Mouse (Mus musculus): ENCODE data around the gene Hint1.

The Hint1 gene

DNA sequence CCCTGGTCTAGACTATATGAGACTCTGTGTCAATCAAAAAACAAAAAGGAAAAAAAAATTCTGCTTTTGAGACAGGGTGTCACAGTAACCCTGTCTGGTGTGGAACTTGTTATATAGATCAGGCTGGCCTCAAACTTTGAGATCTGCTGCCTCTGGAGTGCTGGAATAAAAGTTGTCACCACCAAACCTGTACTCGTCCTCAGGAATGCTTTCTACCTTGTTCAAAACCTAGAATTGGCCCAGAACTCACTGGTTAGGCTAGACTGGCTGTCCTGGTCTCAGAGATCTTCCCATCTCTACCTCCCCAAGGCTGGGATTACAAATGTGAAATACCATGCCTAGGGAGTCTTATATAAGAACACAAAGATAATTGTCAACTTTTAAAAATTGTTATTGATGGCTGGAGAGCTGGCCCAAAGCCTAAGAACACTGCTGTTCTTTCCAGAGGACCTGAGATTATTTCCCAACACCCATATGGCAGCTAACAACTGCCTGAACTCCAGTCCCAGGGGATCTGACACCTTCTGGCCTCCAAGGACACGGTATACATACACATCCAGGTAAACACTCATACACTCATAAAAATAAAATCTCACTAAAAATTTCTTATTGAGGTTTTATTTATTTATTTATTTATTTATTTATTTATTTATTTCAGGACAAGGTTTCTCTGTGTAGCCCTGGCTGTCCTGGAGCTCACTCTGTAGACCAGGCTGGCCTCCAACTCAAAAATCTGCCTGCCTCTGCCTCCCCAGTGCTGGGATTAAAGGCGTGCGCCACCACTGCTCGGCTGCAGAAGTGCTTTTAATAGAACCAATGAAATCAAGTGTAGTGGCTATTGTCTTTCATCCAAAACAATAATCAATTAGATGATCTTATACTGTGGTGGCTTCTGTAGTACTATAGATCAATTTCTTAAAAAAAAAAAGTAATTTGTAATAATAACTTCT is 4.4 kb upstream of the Hint1 start:
- DNase-seq (ENCODE audit: extremely low spot score), result no peak

DNA sequence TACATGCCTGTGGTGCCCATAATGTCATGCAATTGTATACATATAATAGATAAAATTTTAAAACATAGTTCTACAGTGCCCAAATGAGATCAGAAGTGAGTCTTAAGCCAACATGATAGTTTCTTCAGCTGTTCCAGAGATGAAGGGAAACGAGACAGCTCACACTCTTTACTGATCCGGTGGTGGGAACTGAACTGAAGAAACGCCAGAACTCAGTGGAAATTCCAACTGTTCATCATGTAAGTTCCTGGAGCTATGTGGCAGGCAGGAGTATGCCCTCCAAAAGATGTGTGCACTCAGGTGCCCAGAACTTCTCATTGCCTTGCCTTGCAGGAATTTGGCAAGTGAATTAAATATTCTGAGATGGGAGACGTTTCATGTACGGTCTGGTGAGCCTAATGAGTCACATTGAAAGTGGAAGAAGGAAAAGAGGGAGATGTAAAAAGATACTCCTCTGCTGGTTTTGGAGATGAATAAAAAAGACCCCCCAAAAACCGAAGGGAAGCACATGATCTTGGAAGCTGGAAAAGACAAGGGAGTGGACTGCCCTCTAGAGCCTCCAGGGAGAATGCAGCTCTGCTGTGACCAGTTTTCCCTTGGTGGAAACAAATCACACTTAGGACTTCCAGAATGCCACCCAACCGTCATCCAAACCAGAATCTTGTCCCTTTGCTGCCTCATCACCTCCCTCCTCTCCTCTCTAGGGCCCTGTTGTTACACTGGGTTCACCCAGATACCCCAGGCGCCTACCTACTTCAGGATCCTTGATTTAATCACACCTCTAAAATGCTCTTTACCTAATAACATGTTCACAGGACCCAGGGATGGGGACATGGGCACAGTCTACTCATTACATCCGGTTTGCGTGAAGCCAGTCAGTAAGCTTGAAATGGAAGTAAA is 3.3 kb upstream of the Hint1 start:
- DNase-seq (ENCODE audit: extremely low spot score), result peak; percentile 69

DNA sequence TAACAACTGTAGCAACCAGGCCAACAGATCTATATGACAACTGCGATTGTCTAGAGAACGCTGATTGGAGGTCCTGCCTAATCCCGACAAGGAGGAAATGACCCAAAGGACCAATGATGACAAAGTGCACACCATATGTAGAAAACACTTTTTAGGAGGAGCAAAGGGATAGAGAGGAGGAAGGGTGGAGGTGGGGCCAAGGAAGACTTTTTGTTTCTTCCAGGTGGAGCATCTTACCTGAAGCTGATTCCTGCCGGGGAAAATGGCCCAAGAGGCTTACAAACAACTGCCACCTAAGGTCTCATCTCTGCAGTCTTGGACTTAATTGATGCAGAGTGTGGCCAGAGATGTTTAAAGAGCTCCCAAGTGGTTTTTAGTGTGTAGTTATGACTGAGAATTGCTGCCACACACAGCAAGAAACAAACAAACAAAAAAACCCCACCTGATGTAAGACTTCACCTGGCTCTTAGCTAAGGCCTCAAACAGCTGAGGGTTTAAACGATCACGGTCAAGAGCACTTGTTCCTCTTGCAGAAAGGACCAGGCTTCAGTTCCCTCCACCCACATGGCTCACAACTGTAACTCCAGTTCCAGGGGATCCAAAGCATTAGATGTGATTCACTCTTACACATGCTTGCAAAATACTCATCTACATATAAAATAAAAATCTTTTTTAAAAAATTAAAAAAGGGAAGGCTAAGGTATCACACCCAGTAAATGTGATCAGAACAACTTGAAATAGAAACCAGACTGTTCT is 675 bp upstream of the Hint1 start:
- DNase-seq (ENCODE audit: extremely low spot score), result no peak

DNA sequence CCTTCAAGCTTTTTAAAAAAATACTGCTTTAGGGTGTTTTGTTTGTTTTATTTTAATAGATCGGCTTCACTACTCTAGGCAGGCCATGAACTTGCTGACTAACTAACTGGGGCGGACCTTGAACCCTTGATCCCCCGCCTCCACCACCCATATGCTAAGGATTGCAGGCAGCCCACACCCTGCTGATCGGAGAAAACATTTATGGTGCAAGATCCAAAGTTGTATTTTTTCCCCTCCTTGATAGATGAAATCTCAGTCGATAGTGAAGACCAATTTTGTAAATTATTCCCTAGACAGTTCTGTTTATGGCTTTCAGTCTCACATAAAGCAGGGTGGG is 834 bp downstream of the Hint1 start:
- no peak for DNase-seq (ENCODE audit: extremely low spot score)

DNA sequence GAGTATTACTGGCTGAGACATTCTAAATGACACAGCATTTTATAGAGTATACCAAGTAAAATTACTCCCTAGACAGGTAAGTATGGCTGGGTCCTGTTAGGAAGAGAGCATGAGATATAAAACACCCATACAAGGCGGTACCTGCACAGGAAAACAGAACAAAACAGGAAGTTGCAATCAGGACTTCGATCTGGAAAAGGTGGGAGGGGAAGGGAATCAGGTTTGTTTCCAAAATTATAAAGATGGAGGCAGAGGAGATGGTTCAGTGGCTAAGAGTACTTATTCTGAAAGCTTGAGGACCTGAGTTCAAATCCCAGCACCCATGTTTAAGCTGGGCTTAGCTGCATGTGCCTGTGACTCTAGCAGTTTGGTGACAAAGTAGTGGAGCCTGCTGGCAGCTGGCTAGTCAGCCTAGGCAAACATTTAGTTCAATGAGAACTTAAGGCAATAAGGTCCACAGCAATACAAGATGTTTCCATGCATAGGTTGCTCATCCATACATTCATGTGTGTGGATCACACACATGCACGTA is 1.8 kb downstream of the Hint1 start:
- DNase-seq (ENCODE audit: extremely low spot score), result no peak

DNA sequence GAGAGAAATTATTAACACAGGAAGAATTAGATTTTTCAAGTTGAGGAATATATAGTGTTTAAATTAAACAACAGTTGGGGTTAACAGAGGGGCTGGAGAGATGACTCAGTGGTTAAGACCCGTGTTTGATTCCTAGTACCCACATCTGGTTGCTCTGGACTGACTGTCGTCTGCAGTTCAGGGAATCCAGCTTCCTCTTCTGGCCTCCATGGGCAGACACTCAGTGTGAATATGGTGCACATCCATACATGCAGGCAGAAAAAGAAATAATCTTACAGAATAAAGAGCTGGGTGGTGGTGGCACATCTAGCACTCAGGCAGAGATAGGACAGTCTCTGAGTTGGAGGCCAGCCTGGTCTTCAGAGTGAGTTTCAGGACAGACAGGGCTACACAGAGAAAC is 2.3 kb downstream of the Hint1 start:
- DNase-seq (ENCODE audit: extremely low spot score), result no peak

DNA sequence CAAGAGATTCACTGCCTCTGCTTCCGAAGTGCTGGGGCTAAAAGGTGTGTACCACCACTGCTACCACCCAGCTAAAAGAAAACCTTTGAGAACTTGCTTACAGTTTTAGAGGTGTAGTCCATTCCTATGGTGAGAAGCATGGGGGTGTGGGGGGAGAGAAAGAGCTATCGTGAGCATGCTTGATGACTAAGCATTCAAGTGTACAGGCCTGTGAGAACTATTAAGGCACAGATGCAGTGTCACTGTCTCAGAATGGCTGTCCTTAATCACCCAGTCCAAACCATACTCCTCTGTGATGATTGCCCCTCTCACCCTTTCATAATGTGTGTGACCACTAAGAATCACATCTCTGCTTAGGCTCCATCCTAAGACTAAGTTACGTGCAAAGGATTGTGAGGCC is 3.1 kb downstream of the Hint1 start:
- DNase-seq (ENCODE audit: extremely low spot score), result no peak

DNA sequence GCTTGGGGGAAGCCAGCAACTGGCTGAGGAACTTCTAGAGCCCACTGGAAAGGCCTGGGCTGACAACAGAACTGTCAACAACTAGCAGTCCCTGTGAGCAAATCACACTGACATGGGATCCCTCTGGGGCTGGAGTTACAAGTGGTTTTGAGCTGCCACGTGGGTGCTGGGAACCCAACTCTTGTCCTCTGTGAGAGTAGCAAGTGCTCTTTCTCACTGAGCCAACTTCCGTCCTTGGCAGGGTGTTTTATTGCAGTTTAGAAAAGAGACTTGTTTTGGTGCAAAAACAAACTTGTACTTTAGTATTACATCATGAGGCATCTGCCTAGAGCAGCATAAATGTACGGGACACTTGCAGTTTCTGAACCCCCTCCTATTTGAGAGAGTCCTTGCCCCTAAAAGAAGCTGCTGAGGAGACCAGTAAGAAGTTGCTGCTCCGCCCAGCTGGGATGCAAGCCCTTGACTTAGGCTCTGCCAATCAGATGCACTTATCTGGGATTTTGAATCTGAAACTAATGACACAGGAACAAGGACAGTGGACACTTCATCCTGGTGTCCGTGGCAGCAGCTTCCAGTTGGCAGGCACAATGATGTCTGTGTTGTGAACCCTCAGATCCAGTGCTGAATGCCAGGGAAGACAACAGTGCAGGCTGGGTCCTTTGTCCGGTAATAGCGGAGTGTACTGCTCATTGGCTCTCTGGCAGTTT is 5.8 kb downstream of the Hint1 start:
- no peak for DNase-seq (ENCODE audit: extremely low spot score)

DNA sequence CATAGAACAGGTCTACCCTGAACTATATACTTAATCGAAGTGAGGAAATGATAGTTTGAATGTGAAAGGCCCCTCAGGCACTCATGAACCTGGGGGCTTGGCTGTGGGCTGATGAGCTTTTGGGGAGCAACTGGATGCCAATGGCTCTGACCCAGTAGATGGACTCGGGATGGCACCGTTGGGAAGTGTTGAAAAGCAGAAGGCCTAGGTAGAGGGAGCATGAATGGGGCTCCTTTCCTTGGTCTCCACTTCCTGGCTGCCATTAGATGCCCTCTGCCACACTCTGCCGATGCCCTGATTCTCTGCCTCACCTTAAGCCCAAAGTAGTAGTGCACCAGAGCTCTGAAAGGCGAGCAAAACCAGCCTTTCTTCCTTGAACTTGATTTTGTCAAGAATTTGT is 9.8 kb downstream of the Hint1 start:
- DNase-seq (ENCODE audit: extremely low spot score), result no peak

DNA sequence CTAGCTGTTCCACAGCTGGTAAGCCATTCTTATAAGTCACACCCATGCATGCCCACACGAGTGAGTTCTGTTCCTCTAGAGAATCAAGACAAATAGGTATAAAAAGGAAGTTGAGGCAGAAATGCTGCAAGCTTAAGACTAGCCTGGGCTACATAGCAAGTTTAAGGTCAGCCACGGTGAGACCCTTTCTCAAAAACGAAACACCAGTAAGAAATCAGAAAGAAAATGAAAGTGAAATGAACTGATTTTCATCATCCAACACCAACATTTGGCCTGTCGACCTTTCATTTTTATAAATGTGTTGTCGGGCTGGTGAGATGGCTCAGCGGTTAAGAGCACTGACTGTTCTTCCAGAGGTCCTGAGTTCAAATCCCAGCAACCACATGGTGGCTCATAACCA is 12.7 kb downstream of the Hint1 start:
- DNase-seq (ENCODE audit: extremely low spot score), result no peak

DNA sequence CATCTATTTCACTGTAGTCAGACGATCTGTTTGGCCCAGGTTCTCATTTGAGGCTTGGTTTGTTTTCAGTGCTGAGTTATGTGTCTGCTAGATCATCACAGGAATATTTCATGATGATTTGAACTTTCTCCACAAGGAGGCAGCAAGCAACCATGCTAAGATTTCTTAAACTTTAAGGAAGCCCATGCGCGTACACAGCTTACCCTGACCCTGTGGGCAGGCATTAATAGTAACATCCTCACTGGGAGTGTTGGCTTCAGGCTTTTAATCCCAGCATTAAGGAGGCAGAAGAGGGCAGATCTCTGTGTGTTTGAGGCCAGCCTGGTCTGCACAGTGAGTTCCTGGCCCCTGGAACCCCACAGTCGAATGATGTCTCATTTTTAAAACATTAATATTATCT is 13.3 kb downstream of the Hint1 start:
- peak; percentile 57 for DNase-seq (ENCODE audit: extremely low spot score)

DNA sequence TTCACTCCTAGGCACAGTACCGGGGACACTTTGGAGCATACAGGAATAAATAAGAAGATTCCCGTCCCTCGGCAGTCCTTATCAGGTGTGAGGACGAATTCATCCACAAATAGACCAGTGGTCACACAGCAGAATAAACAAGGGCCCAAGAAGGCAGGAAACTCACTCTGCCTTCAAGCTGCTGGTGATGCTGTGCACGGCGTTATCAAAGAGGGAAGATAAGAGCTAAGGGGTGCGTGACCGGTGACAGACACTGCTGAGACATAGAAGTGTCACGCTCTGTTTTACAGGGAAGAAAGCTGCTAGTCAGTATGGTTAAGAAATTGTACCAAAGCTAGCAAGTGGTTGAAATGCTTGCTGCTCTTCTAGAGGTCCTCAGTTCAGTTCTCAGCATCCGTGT is 13.7 kb downstream of the Hint1 start:
- no peak for DNase-seq (ENCODE audit: extremely low spot score)

DNA sequence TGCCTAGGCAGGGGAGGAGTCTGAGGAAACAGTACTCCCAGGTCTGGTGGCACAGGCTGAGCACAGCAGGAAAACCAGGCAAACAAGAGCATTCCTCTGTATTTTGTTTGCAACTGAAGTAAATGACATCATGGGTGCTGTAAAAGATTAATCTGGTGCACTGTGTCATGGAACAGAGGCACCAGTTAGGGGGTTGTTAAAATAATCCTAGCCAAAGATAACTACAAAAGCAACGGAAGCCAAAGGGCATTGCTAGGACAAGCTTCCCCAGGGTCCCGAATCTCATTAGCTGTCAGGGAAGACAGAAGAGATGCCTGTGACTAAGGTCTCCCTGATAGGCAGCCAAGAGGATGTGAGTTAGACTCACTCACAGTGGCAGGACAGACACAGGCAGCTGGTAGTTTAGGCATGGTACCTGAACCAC is 14.9 kb downstream of the Hint1 start:
- DNase-seq (ENCODE audit: extremely low spot score), result no peak

DNA sequence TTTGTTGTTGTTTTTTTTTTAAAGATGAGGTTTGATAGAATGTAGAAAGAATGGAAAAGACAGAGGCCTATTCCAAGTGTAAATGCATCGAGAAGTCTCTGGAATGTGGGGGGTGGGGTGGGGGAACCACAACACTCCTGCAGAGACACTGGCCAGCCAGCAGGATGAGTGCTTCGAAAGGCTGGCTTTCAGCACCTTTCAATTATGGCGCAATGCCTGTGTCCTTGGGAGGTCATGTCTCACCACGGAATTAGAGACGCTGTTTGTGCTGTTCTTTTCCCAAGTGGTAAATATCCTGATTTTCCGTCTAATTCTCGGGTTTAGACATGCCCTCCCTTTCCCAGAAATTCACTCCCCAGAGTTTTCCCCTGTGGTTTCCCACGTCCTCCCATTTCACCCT is 16.5 kb downstream of the Hint1 start:
- DNase-seq (ENCODE audit: extremely low spot score), result no peak

DNA sequence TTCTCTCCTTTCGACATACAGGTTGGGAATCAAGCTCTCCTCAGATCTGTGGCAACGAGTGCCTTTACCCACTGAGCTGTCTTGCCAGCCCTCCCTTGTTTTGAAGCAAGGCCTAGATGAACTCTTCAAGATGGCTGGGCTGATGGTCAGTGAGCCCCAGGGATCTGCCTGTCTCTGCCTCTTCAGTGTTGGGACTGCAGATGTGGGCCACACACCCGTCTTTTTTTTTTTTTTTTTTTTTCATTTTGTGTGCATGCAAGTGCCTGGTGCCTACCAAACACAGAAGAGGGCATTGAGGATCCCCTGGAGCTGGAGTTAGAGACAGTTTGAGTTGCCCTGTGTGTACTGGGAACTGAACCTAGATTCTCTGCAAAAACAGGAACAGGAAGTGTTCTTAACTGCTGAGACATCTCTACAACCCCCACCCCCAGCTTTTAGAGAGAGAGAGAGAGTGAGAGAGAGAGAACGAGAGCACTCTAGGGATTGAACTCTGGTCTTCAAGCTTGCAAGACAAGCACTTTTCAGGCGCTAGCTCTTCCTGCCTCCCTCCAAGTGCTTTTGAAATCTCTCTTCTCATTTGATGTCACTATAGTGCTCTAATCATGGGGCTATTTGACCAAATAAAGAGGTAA is 18.1 kb downstream of the Hint1 start:
- no peak for DNase-seq (ENCODE audit: extremely low spot score)

DNA sequence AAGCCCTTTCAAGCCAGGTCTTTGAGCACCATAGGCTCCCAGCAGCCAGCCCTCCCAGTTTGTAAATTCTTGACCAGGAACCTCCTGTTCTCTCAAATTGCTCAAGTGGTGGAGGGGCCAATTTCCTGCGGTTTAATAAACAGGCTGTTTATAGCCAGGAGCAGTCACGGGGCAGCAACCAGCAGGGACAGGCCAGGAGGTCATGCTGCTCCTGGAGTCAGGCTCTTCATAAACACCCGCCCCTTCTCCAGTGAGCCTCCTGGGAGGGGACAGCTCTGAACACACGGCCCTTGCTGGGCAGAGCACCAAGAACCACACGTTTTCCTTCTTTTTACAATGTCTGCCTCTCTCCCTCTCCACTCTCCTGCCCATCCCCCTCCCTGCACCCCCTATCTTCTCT is 18.8 kb downstream of the Hint1 start:
- DNase-seq (ENCODE audit: extremely low spot score), result peak; percentile 49

DNA sequence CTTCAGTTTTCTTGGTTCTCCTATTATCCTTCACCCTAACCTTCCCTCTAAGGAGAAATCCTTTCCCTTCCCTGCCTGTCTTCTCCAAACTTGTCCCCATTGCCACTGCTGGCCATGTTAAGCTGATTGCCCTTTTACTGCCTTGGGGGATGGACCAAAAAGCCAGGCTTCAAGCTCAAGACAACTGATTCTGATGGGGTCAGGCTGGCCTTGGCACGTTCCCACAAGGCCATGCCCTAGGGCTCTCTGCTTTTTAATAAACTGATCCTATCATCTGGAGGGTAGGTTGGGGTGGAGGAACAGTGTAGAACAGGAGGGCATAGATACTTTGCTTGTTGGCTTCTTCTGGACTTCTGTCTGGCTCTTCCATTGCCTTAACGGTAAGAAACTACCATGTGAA is 19.2 kb downstream of the Hint1 start:
- no peak for DNase-seq (ENCODE audit: extremely low spot score)

DNA sequence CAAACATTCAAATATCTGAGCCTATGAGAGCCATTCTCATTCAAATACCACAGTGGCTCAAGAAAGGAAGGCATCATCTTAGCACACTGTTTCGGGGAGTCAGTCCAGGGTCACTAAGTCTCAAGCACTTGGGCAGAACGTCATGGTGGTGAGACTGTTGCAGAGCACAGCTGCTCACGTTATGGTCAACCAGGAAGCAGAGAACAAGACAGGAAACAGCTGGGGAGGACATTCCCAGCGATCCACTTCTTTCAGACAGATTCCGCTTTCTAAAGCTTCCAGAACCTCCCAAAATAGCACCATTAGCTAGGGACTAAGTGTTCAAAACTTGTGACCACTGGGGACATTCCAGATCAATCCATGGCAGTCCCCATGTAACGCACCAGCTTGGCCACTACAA is 21.7 kb downstream of the Hint1 start:
- DNase-seq (ENCODE audit: extremely low spot score), result no peak

DNA sequence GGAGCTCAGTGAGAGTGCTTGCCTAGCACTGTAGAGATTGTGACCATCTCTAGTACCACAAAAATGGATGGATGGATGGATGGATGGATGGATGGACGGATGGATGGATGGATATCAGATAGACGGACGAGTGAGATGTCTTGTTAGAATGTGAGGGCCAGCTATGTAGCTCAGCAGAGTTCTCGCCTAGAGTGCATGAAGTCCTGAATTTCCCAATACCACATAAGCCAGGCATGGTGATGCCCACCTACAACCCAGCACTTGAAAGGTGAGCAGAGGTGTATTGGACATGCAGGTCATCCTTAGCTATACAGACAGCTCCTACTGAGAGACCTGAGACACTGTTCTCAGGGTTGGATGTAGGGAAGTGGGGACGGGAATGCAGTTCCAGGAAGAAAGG is 25.2 kb downstream of the Hint1 start:
- DNase-seq (ENCODE audit: extremely low spot score), result no peak

DNA sequence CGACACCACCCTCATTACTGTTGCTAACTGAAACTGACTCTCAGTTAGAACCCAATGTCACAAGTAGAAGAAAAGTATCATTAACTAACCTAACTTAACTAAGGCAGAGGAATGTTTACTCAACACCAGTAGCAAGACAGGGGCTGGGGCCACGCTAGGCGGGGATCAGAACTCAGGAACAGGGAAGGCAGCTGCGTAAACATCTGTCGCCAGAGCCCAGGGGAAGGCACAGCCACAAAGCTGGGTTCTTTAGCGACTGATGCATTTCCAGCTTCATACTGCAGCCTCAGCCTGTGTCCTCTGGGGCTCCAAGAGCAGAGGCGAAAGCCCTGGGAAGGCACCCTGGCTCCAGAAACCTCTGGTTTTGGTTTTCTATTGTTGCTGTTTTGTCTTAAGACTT is 25.9 kb downstream of the Hint1 start:
- DNase-seq (ENCODE audit: extremely low spot score), result no peak

DNA sequence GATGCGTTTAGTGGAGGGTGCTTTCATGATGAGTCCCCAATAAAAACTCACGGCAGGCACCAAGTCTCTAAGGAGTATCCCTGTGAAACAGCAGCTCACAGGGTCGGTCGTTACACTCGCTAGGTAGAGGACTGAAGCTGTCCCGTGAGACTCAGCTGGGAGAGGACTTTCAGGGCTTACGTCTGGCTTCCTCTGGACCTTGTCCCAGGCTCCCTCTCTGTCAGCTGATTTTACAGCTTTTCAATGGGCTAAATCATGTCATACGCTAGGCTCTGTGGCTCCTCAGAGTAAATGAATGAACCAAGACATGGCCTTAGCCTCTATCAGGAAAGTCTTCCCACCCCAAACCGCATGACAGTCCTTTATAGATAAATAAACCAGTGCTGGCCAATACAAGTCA is 28.4 kb downstream of the Hint1 start:
- no peak for DNase-seq (ENCODE audit: extremely low spot score)

All from embryo, embryonic 9.5 days (tissue).